Mouse (Mus musculus) heart, embryonic 11.5 days (tissue): ENCODE data around the gene Larp4b. TPM values are rescaled to one million over a fixed set of nuclear protein-coding genes. Genes with fewer than 3 reads are reported as not detected.
A peak's percentile ranks its signal among the peaks of the same experiment; 100 is the strongest.

ENCODE experiments used
- ATAC-seq: fragments of 200-750 bp; cut with Nextera tagmentation; replicated peaks from 2 replicates; pipeline ENCODE4 v1.8.0; 2017; ENCODE audit warnings: moderate library complexity; ENCODE audit not compliant: insufficient number of reproducible peaks, low FRiP score, low TSS enrichment
- H3K27ac ChIP-seq: fragments of 300-500 bp; sonication (generic); 2 replicates; pipeline ENCODE4 v1.5.1; 2014; ENCODE audit warnings: mild to moderate bottlenecking, low read depth, low read length
- H3K27me3 ChIP-seq: fragments of 300-500 bp; sonication (generic); 2 replicates; pipeline ENCODE4 v1.6.1; 2014; ENCODE audit warnings: mild to moderate bottlenecking, low read length, mixed read lengths; ENCODE audit not compliant: control insufficient read depth, insufficient read depth
- H3K36me3 ChIP-seq: fragments of 300-500 bp; sonication (generic); 2 replicates; pipeline ENCODE4 v1.6.1; 2014; ENCODE audit warnings: mild to moderate bottlenecking, low read length, moderate library complexity, mixed read lengths; ENCODE audit not compliant: control insufficient read depth, insufficient read depth
- H3K4me1 ChIP-seq: fragments of 300-500 bp; sonication (generic); 2 replicates; pipeline ENCODE4 v1.6.1; 2014; ENCODE audit warnings: low read length; ENCODE audit not compliant: control insufficient read depth, insufficient read depth
- H3K4me2 ChIP-seq: fragments of 300-500 bp; sonication (generic); 2 replicates; pipeline ENCODE4 v1.6.1; 2014; ENCODE audit warnings: mild to moderate bottlenecking, moderate library complexity
- H3K4me3 ChIP-seq: fragments of 300-500 bp; sonication (generic); 2 replicates; pipeline ENCODE4 v1.5.1; 2014; ENCODE audit warnings: low read depth, low read length
- H3K9ac ChIP-seq: fragments of 300-500 bp; sonication (generic); 2 replicates; pipeline ENCODE4 v1.6.1; 2014; ENCODE audit warnings: mild to moderate bottlenecking, low read depth, low read length, moderate library complexity
- H3K9me3 ChIP-seq: fragments of 300-500 bp; sonication (generic); replicated peaks from 2 replicates; pipeline ENCODE4 v1.6.1; 2016; ENCODE audit warnings: low read length; ENCODE audit not compliant: control insufficient read depth
- WGBS: fragments of 180-500 bp; shearing (Covaris S2); extraction: QIAGEN DNeasy Blood & Tissue Kit; methylation state at CpG from one replicate; pipeline ENCODE4 v1.1.7; 2014; ENCODE audit not compliant: insufficient replicate concordance; 5-methylcytosine and 5-hydroxymethylcytosine counted together
- polyA plus RNA-seq: library from polyadenylated mRNA; unstranded; fragments of >200 nt; fragmentation: Nextera tagmentation; extraction: Ambion mirVana; gene quantifications from 2 replicates; pipeline ENCODE4 v1.2.1, GENCODE M21; 2014

The Larp4b gene
- polyA plus RNA-seq, 1 experiment from 2014 or later: 29.6 TPM

DNA sequence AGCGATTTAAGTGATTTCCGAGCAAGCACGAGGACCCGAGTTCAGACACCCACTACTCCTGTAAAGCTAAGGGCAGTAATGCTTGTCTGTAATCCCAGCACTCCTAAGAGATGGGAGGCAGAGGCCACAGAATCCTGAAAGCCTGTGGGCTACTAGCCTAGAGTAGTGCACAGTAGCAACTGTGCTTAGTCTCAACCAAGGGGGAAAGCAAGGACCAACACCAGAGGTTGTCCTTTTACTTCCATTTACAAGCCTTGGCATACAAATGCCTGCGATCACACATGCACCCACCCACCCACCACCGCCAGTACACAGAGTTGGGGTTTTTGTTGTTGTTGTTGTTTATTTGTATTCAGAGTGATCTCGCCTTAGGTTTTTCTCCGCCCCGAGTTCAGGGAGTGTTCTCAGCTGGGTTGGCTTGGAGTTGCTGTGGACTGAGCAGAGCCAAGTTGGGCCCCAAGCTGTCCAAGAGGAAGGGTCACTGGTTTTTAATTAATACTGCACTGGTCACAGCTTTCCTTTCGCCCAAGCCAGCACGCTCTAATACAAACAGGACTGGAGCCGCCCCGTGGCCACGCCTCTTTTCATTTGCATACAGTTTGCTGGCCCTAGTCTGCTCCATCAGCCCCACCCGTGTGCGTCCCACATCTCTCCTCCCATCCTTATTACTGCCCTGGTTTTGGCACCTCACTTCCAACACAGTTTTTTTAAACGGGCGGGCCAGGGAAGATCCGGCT, 105.2 kb downstream of the Larp4b start:
- Histone ChIP-seq H3K9me3 (no peaks in the 10 kb centered on the region), H3K9ac (0 out of 2 replicates have a peak overlapping the region, but pooled peaks have one; percentile 47), H3K27ac (no peak overlapping the region), H3K36me3 (no peaks in the 10 kb centered on the region), H3K27me3 (no peaks in the 10 kb centered on the region), H3K4me3 (peak overlapping the region; percentile 14; the same call in 1 of the 2 replicates), H3K4me2 (peak overlapping the region; percentile 57), H3K4me1 (no peaks in the 10 kb centered on the region)
- peak; percentile 49; the same call in 1 of the 2 replicates for ATAC-seq
- WGBS: 31% methylated on average over 19 of the region's 19 CpGs

DNA sequence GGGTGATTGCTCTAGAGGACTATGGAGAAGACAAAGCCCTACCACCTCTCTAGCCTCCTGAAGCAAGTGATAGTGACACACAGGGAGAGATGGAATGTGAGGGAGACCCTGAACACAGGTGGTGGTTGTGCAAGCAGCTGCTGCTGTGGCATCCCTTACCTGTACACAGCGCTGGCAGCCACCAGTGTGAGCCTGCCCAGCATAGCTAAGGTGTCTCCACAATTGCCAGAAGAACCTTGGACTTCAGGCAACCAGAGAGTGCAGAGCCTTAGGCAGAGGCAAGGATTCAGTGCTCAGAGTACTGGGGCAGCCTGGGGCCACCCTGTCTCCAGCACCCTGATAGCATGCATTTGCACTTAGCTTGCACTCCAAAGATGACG, 105.8 kb downstream of the Larp4b start:
- WGBS: 22% methylated on average over 2 of the region's 2 CpGs
- no peak overlapping the region for H3K9ac ChIP-seq
- H3K4me3 ChIP-seq: peak overlapping the region; percentile 14; the same call in 1 of the 2 replicates

DNA sequence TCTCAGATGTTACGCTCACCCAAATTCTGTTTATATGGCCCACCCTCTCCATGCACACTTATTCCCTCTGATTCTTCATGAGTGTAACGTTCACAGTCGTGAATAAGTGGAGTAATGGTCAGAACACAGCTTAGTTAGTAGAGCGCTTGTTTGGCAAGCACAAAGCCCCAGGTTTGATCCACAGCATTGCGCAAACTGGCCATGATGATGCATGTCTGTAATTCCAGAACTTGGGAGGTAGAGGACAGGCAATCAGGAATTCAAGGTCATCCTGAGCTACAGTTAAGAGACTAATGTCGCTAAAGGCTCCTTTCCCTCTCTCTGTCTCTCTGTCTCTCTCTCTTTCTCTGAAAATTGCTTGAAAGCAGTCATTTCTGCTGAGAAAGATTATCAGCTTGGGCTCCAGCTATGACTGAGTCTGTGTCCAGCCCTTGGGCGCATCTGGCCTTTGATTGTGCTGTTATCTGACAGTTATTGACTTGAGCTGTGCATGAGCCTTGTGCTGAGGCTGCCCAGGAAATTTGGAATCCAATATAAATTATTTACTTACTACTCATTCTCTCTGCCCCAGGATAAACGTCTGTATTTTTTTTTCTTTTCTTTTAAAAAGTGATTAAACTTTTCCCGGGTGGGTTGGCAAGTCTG, 129.2 kb downstream of the Larp4b start:
- 75% methylated on average over 9 of the region's 9 CpGs for WGBS
- Histone ChIP-seq H3K36me3 (no peaks in the 10 kb centered on the region), H3K4me3 (no peak overlapping the region), H3K9ac (no peak overlapping the region), H3K27ac (no peak overlapping the region), H3K9me3 (no peaks in the 10 kb centered on the region), H3K27me3 (no peaks in the 10 kb centered on the region), H3K4me2 (peak overlapping the region; percentile 10; the same call in 1 of the 2 replicates), H3K4me1 (no peaks in the 10 kb centered on the region)
- ATAC-seq: no peak

More for the DNA sequence above, 105.8 kb downstream of the Larp4b start:
- H3K4me1 ChIP-seq: no peaks in the 10 kb centered on the region
- no peaks in the 10 kb centered on the region for H3K27me3 ChIP-seq
- no peaks in the 10 kb centered on the region for H3K36me3 ChIP-seq
- peak overlapping the region; percentile 57 for H3K4me2 ChIP-seq
- H3K27ac ChIP-seq: no peak overlapping the region
- ATAC-seq: 0 out of 2 replicates have a peak, but pooled peaks have one; percentile 14
- H3K9me3 ChIP-seq: no peaks in the 10 kb centered on the region

Other genes starting within 250 kb of the Larp4b start
- 19.6 and 25.5 TPM in 2 replicates for gene Wdr37, start 222.0 kb upstream of the Larp4b start, polyA plus RNA-seq
- 65.1 and 76.7 TPM in 2 replicates for gene Idi1, start 208.4 kb upstream of the Larp4b start, polyA plus RNA-seq
- gene Gm9745, start 145.7 kb upstream of the Larp4b start, polyA plus RNA-seq: not detected in 2 replicates
- 0.07 and 0.18 TPM in 2 replicates for gene Idi2, start 141.0 kb upstream of the Larp4b start, polyA plus RNA-seq
- 57.5 and 59.3 TPM in 2 replicates for gene Gtpbp4, start 97.8 kb upstream of the Larp4b start, polyA plus RNA-seq
- gene Dip2c, start 182.6 kb downstream of the Larp4b start, polyA plus RNA-seq: 4.4 and 6.0 TPM in 2 replicates